Mouse (Mus musculus): ENCODE results near the gene Acat1.

Gene Acat1

DNA sequence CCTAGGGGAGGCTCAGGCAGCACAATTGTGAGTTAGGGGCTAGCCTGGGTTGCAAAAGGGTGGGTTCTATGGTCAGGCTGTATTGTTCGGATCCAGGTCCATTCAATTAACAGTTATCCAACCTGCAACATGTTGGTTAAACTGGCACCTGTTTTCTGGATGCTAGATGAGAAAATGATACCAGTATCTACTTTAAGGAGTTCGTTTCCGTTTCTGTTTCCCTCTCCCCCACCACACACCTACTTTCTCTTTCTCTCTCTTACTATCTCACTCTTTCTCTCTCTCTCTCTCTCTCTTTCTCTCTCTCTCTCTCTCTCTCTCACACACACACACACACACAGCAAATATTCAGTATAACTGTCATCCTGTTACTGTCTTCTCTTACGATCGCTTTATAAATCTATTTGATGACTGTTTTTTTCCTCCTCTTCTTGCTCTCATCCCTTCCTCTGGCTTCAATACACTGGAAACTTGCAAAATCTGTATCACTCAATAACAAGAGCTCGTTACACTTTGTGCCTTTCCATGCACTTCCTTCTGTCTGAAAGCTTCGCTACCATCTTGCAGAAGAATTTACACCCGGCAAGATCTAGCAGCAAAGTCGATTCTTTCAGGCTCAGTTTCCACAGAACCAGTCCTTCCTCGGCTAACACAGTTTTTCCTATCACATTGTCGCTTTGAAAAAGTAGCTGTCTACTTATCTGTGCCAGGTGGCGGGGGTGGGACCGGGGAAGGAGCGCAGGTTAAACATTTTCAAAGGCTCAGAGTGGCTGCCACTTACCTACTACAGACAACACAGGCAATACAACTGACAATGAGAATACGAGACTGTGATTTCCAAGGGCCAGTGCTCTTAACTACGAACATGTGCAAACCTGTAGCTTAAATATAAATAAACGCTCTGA lies 74.5 kb downstream of the Acat1 start:
- DNase-seq (ENCODE audit: low spot score), result peak; percentile 8
